Mouse (Mus musculus) frontal cortex, postnatal 10 days (tissue): Measurements from ENCODE around the gene Padi2.
A peak's percentile ranks its signal among the peaks of the same experiment; 100 is the strongest.

Experiments
- DNase-seq, 2 experiments: peaks; one replicate each; pipeline ENCODE4 v3.0.0; 2022; ENCODE audit warnings: low spot score in 2 of 2, mixed read lengths in 1 of 2

Gene Padi2

GRCm38 (mm10) chr4:140881026-140881670, 25.0 kb upstream of the Padi2 start:
- no peak for DNase-seq

- DNase-seq, result no peak
Observed at GRCm38 (mm10) chr4:140881771-140882170, 24.4 kb upstream of the Padi2 start.

- DNase-seq, result no peak
Observed at GRCm38 (mm10) chr4:140882365-140882764, 23.8 kb upstream of the Padi2 start.

- no peak for DNase-seq
Observed at GRCm38 (mm10) chr4:140882981-140883380, 23.2 kb upstream of the Padi2 start.

- DNase-seq, result peak in 1 of 2 experiments; percentile 22
Observed at GRCm38 (mm10) chr4:140883852-140884251, 22.3 kb upstream of the Padi2 start.

GRCm38 (mm10) chr4:140891525-140892162, 14.5 kb upstream of the Padi2 start:
- no peak for DNase-seq

- DNase-seq, result no peak
Observed at GRCm38 (mm10) chr4:140892163-140892530, 14.0 kb upstream of the Padi2 start.

GRCm38 (mm10) chr4:140904776-140905425, 1.2 kb upstream of the Padi2 start:
- DNase-seq, result peak in 1 of 2 experiments; percentile 6

GRCm38 (mm10) chr4:140905426-140905871, 695 bp upstream of the Padi2 start:
- DNase-seq, result peak in 1 of 2 experiments; percentile 5

GRCm38 (mm10) chr4:140906827-140907280, 710 bp downstream of the Padi2 start:
- peak in 1 of 2 experiments; percentile 9 for DNase-seq

- DNase-seq, result peak in 1 of 2 experiments; percentile 7
Observed at GRCm38 (mm10) chr4:140907306-140908024, 1.3 kb downstream of the Padi2 start.

- no peak for DNase-seq
Observed at GRCm38 (mm10) chr4:140908627-140909026, 2.5 kb downstream of the Padi2 start.

GRCm38 (mm10) chr4:140909536-140909935, 3.4 kb downstream of the Padi2 start:
- peak in 1 of 2 experiments; percentile 3 for DNase-seq

GRCm38 (mm10) chr4:140910661-140911310, 4.6 kb downstream of the Padi2 start:
- DNase-seq, result peak in 1 of 2 experiments; percentile 11

- DNase-seq, result peak in 1 of 2 experiments; percentile 3
Observed at GRCm38 (mm10) chr4:140911416-140911815, 5.3 kb downstream of the Padi2 start.

GRCm38 (mm10) chr4:140912271-140912833, 6.2 kb downstream of the Padi2 start:
- peak in 1 of 2 experiments; percentile 3 for DNase-seq

GRCm38 (mm10) chr4:140913565-140913964, 7.4 kb downstream of the Padi2 start:
- DNase-seq, result peak in 1 of 2 experiments; percentile 3

- no peak for DNase-seq
Observed at GRCm38 (mm10) chr4:140914731-140915131, 8.6 kb downstream of the Padi2 start.

GRCm38 (mm10) chr4:140915235-140915634, 9.1 kb downstream of the Padi2 start:
- DNase-seq, result no peak

- DNase-seq, result no peak
Observed at GRCm38 (mm10) chr4:140916296-140916695, 10.2 kb downstream of the Padi2 start.

- DNase-seq, result no peak
Observed at GRCm38 (mm10) chr4:140917451-140917850, 11.3 kb downstream of the Padi2 start.
